In the genomic region with DNA sequence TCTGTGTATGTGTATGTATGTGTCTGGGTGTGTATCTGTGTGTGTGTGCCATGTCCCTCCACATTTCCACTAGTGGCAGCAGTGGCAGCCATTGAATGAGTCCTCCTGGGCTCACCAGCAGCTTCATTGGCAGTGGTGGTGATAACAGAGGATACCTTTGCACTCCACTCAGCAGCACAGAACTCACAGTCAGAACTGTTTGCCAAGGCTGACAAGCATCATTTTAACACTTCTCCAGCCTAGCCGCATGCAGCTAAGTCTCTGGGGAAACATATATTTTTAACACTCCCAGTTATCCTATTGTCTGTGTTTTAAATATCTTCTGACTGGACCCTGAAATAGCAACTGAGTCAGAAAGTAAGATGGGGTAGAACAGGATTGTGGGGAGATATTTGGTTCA, we compare ENCODE assay signal across 9 mouse cellular contexts.
"Had no signal": no experiment of that assay in that cellular context is flagged by ENCODE, and none has a peak within 500 bp of the region (broad histone marks: within the 10 kb centered on the region; RNA-seq: fewer than 3 reads in every experiment).

No protein-coding gene starts in this region.

- H3K4me1 ChIP-seq: limb, embryonic 12.5 days; liver, embryonic 13.5 days; midbrain, embryonic 13.5 days had no signal

- H3K4me2 ChIP-seq: limb, embryonic 12.5 days; liver, embryonic 13.5 days; midbrain, embryonic 13.5 days had no signal

- H3K36me3 ChIP-seq: limb, embryonic 12.5 days; liver, embryonic 13.5 days; midbrain, embryonic 13.5 days had no signal

- H3K4me3 ChIP-seq: layer of hippocampus, adult 2 months; limb, embryonic 12.5 days; liver, embryonic 13.5 days; midbrain, embryonic 13.5 days had no signal

- DNase-seq: liver; liver, embryonic 13.5 days; liver, postnatal 0 days; thymus, adult 18-20 months; thymus, postnatal 14 days had no signal

- H3K9ac ChIP-seq: limb, embryonic 12.5 days; liver, embryonic 13.5 days; liver, postnatal 0 days; midbrain, embryonic 13.5 days had no signal

- H3K27me3 ChIP-seq: limb, embryonic 12.5 days; liver, embryonic 13.5 days; midbrain, embryonic 13.5 days had no signal

- H3K27ac ChIP-seq: limb, embryonic 12.5 days; liver, embryonic 13.5 days; midbrain, embryonic 13.5 days; stomach, postnatal 0 days had no signal

- H3K9me3 ChIP-seq: limb, embryonic 12.5 days; liver, embryonic 13.5 days; midbrain, embryonic 13.5 days had no signal
